Mouse (Mus musculus): ENCODE data around the gene Canx. TPM values are rescaled to one million over a fixed set of nuclear protein-coding genes. Genes with fewer than 3 reads are reported as not detected.
"Not testable (repeated sequence)": the region's sequence is repeated elsewhere in the genome, so short reads cannot be mapped to it uniquely, and the experiment has no call there.

Canx gene
- polyA plus RNA-seq, 1 experiment from 2014 or later, result 181 TPM

DNA sequence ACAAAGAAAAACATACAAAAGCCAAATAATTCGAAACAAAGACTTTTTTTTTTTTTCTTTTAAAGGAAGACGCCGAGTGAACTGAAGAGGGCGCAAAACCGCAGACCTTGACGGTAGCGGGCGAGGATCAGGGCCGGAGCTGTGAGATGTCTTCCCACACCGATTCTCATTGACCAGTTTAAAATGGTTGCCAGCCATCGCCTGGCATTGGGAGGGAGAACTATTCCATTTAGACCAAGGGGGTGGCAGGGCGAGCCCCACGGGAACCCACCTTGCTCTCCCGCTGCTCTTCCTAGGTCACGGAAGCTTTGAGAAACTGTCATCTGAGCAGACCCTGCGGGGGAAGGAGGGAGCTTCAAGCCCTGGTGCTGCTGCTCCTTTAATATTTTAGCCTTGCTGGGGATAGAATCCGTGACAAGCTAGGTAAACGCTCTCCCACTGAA, 45.9 kb upstream of the Canx start:
- H3K4me1 ChIP-seq (replicated peaks; ENCODE audit: control insufficient read depth, insufficient read depth), result no peaks in the 10 kb centered on the region; the same call in 1 of the 2 replicates
- WGBS, result 3% methylated on average over 18 of the region's 18 CpGs
- H3K36me3 ChIP-seq (ENCODE audit: control insufficient read depth, insufficient read depth, low read length), result no peaks in the 10 kb centered on the region
- peak overlapping the region; percentile 67 for H3K9ac ChIP-seq (ENCODE audit: low read length)
- H3K4me3 ChIP-seq (ENCODE audit: low read depth, low read length), result peak overlapping the region; percentile 43
- H3K27ac ChIP-seq (replicated peaks), result 0 out of 2 replicates have a peak overlapping the region, but pooled peaks have one; percentile 30
- TF ChIP-seq CTCF (IDR thresholded peaks at IDR 0.05; ENCODE audit: low read depth) (peak; percentile 72), EP300 (optimal IDR thresholded peaks at IDR 0.05) (no peak)
- peak overlapping the region; percentile 62 for H3K4me2 ChIP-seq (replicated peaks; ENCODE audit: low read depth)
- no peaks in the 10 kb centered on the region for H3K27me3 ChIP-seq (ENCODE audit: control insufficient read depth, insufficient read depth, low read length)
- DNase-seq (ENCODE audit: low spot score), result peak; percentile 59
- H3K9me3 ChIP-seq (ENCODE audit: control insufficient read depth, low read length), result no peaks in the 10 kb centered on the region
- no peak for ATAC-seq (ENCODE audit: low FRiP score, low TSS enrichment)

GRCm38 (mm10) chr11:50370969-50371368, 45.5 kb upstream of the Canx start:
- 57% methylated on average over 4 of the region's 4 CpGs for WGBS
- ATAC-seq (ENCODE audit: low FRiP score, low TSS enrichment) (no peak), DNase-seq (ENCODE audit: low spot score) (no peak)
- Histone ChIP-seq H3K36me3 (ENCODE audit: control insufficient read depth, insufficient read depth, low read length) (no peaks in the 10 kb centered on the region), H3K27ac (replicated peaks) (no peak overlapping the region), H3K4me3 (ENCODE audit: low read depth, low read length) (no peak overlapping the region), H3K4me2 (replicated peaks; ENCODE audit: low read depth) (peak overlapping the region; percentile 62), H3K4me1 (replicated peaks; ENCODE audit: control insufficient read depth, insufficient read depth) (no peaks in the 10 kb centered on the region), H3K27me3 (ENCODE audit: control insufficient read depth, insufficient read depth, low read length) (no peaks in the 10 kb centered on the region), H3K9ac (ENCODE audit: low read length) (no peak overlapping the region), H3K9me3 (ENCODE audit: control insufficient read depth, low read length) (no peaks in the 10 kb centered on the region)
- no peak for TF ChIP-seq EP300 (optimal IDR thresholded peaks at IDR 0.05)
- no peak for TF ChIP-seq CTCF (IDR thresholded peaks at IDR 0.05; ENCODE audit: low read depth)

GRCm38 (mm10) chr11:50369360-50369911, 44.0 kb upstream of the Canx start:
- Histone ChIP-seq H3K4me1 (replicated peaks; ENCODE audit: control insufficient read depth, insufficient read depth) (no peaks in the 10 kb centered on the region), H3K36me3 (ENCODE audit: control insufficient read depth, insufficient read depth, low read length) (no peaks in the 10 kb centered on the region), H3K27ac (replicated peaks) (no peak overlapping the region), H3K9me3 (ENCODE audit: control insufficient read depth, low read length) (no peaks in the 10 kb centered on the region), H3K4me2 (replicated peaks; ENCODE audit: low read depth) (no peak overlapping the region), H3K9ac (ENCODE audit: low read length) (no peak overlapping the region), H3K4me3 (ENCODE audit: low read depth, low read length) (no peak overlapping the region), H3K27me3 (ENCODE audit: control insufficient read depth, insufficient read depth, low read length) (no peaks in the 10 kb centered on the region)
- DNase-seq (ENCODE audit: low spot score) (no peak), ATAC-seq (ENCODE audit: low FRiP score, low TSS enrichment) (0 out of 2 replicates have a peak, but pooled peaks have one; percentile 33)
- TF ChIP-seq EP300 (optimal IDR thresholded peaks at IDR 0.05), result no peak
- no peak for TF ChIP-seq CTCF (IDR thresholded peaks at IDR 0.05; ENCODE audit: low read depth)
- WGBS, result 64% methylated on average over 5 of the region's 5 CpGs

DNA sequence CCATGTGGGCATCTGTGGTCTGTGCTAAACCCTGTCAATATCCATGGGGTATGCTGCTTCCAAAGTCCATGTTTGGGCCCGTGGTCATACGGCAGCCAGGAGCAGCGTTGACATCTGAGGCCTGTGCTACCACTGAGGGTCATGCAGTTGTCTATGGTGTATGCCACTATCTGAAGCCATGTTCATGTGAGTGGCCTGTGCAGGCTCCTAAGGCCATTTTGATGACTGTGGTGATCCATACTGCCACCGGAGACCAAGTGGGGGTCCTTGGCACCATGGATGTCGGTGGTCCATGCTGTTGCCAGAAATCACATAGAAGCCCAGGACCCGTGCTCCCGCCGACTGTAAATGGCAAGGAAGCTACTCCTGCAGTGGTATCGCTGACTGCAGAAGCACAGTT, 42.1 kb upstream of the Canx start:
- H3K27ac ChIP-seq (replicated peaks), result no peak overlapping the region
- H3K4me3 ChIP-seq (ENCODE audit: low read depth, low read length), result no peak overlapping the region
- H3K4me1 ChIP-seq (replicated peaks; ENCODE audit: control insufficient read depth, insufficient read depth), result no peaks in the 10 kb centered on the region
- no peaks in the 10 kb centered on the region for H3K27me3 ChIP-seq (ENCODE audit: control insufficient read depth, insufficient read depth, low read length)
- WGBS, result 91% methylated on average over 9 of the region's 9 CpGs
- no peaks in the 10 kb centered on the region for H3K9me3 ChIP-seq (ENCODE audit: control insufficient read depth, low read length)
- H3K4me2 ChIP-seq (replicated peaks; ENCODE audit: low read depth), result no peak overlapping the region
- ATAC-seq (ENCODE audit: low FRiP score, low TSS enrichment) (no peak), DNase-seq (ENCODE audit: low spot score) (no peak)
- TF ChIP-seq CTCF (IDR thresholded peaks at IDR 0.05; ENCODE audit: low read depth) (no peak), EP300 (optimal IDR thresholded peaks at IDR 0.05) (no peak)
- no peak overlapping the region for H3K9ac ChIP-seq (ENCODE audit: low read length)
- H3K36me3 ChIP-seq (ENCODE audit: control insufficient read depth, insufficient read depth, low read length), result no peaks in the 10 kb centered on the region

DNA sequence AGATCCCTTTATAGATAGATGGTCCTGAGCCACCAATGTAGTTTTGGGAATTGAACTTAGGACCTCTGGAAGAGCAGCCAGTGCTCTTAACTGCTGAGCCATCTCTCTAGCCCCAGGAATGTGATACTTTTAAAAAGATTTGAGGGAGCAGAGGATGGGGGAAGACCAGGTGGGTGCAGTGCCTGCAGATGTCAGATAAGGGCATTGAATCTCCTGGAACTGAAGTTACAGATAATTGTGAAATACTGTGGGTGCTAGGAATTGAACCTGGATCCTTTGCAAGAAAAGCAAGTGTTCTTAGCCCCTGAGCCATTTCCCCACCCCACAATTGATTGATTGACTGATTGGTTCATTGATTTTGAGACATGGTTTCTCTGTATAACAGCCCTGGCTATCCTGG, 39.8 kb upstream of the Canx start:
- no peak for DNase-seq (ENCODE audit: low spot score)
- H3K4me2 ChIP-seq (replicated peaks; ENCODE audit: low read depth), result no peak overlapping the region
- H3K9ac ChIP-seq (ENCODE audit: low read length), result no peak overlapping the region
- H3K4me3 ChIP-seq (ENCODE audit: low read depth, low read length), result no peak overlapping the region
- no peaks in the 10 kb centered on the region for H3K27me3 ChIP-seq (ENCODE audit: control insufficient read depth, insufficient read depth, low read length)
- no peak for ATAC-seq (ENCODE audit: low FRiP score, low TSS enrichment)
- TF ChIP-seq EP300 (optimal IDR thresholded peaks at IDR 0.05) (no peak), CTCF (IDR thresholded peaks at IDR 0.05; ENCODE audit: low read depth) (no peak)
- no peak overlapping the region for H3K27ac ChIP-seq (replicated peaks)
- no peaks in the 10 kb centered on the region for H3K36me3 ChIP-seq (ENCODE audit: control insufficient read depth, insufficient read depth, low read length)
- H3K9me3 ChIP-seq (ENCODE audit: control insufficient read depth, low read length), result no peaks in the 10 kb centered on the region
- H3K4me1 ChIP-seq (replicated peaks; ENCODE audit: control insufficient read depth, insufficient read depth), result no peaks in the 10 kb centered on the region

- 3% methylated on average over 4 of the region's 4 CpGs for WGBS
- no peak overlapping the region for H3K9ac ChIP-seq (ENCODE audit: low read length)
- ATAC-seq (ENCODE audit: low FRiP score, low TSS enrichment), result peak; percentile 61; the same call in 1 of the 2 replicates
Observed at GRCm38 (mm10) chr11:50364548-50364947, 39.1 kb upstream of the Canx start.

DNA sequence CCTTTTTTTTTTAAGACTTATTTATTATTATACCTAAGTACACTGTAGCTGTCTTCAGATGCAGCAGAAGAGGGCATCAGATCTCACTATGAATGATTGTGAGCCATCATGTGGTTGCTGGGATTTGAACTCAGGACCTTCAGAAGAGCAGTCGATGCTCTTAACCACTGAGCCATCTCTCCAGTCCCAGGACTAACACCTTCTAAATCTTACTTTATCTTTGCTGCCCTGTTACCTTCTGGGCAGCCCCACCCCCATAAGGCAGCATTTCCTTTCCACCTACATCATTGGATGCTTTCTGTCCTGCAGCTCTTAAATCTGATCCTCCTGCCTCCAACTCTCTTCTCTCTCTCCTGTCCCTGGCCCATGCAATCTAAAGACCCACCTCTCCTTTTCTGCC, 35.8 kb upstream of the Canx start:
- H3K27ac ChIP-seq (replicated peaks); DNase-seq (ENCODE audit: low spot score); ATAC-seq (ENCODE audit: low FRiP score, low TSS enrichment); H3K4me2 ChIP-seq (replicated peaks; ENCODE audit: low read depth); H3K4me3 ChIP-seq (ENCODE audit: low read depth, low read length); H3K4me1 ChIP-seq (replicated peaks; ENCODE audit: control insufficient read depth, insufficient read depth); H3K36me3 ChIP-seq (ENCODE audit: control insufficient read depth, insufficient read depth, low read length); H3K27me3 ChIP-seq (ENCODE audit: control insufficient read depth, insufficient read depth, low read length); H3K9ac ChIP-seq (ENCODE audit: low read length); H3K9me3 ChIP-seq (ENCODE audit: control insufficient read depth, low read length): not testable (repeated sequence)
- 76% methylated on average over 1 of the region's 1 CpGs for WGBS

More at GRCm38 (mm10) chr11:50364548-50364947, 39.1 kb upstream of the Canx start:
- Histone ChIP-seq H3K4me3 (ENCODE audit: low read depth, low read length) (no peak overlapping the region), H3K36me3 (ENCODE audit: control insufficient read depth, insufficient read depth, low read length) (no peaks in the 10 kb centered on the region), H3K9me3 (ENCODE audit: control insufficient read depth, low read length) (no peaks in the 10 kb centered on the region), H3K27me3 (ENCODE audit: control insufficient read depth, insufficient read depth, low read length) (no peaks in the 10 kb centered on the region), H3K4me1 (replicated peaks; ENCODE audit: control insufficient read depth, insufficient read depth) (no peaks in the 10 kb centered on the region), H3K4me2 (replicated peaks; ENCODE audit: low read depth) (no peak overlapping the region), H3K27ac (replicated peaks) (no peak overlapping the region)
- peak; percentile 72 for DNase-seq (ENCODE audit: low spot score)
- TF ChIP-seq CTCF (IDR thresholded peaks at IDR 0.05; ENCODE audit: low read depth) (peak; percentile 92), EP300 (optimal IDR thresholded peaks at IDR 0.05) (no peak)

All from stomach, postnatal 0 days (tissue).